6 mouse cellular contexts compared by ENCODE assay signal in genomic region chr16:95960689-95961088, GRCm38 (mm10). TPM values are rescaled to one million over a fixed set of nuclear protein-coding genes. Genes with fewer than 3 reads are reported as not detected.
A peak's percentile ranks its signal among the peaks of the same experiment; 100 is the strongest.
DNase-seq lines count a peak whose midpoint lies in the region; ATAC-seq and TF ChIP-seq lines count a peak whose summit lies in the region.
"Not testable (repeated sequence)": the region's sequence is repeated elsewhere in the genome, so short reads cannot be mapped to it uniquely, and the experiment has no call there.

No protein-coding gene starts in this region.

- not testable (repeated sequence) for TF ChIP-seq POLR2A in ES-Bruce4 (IDR thresholded peaks at IDR 0.05; ENCODE audit: insufficient read depth, low read length)

- not testable (repeated sequence) for H3K4me1 ChIP-seq in ES-Bruce4 (ENCODE audit: control insufficient read depth, insufficient read depth, low read length); intestine, embryonic 16.5 days (ENCODE audit: control insufficient read depth, insufficient read depth, low read length); stomach, postnatal 0 days (replicated peaks; ENCODE audit: control insufficient read depth, insufficient read depth)

- H3K4me2 ChIP-seq in intestine, embryonic 16.5 days (ENCODE audit: low read depth, low read length); stomach, postnatal 0 days (replicated peaks; ENCODE audit: low read depth): not testable (repeated sequence)

- peak; percentile 33 for DNase-seq in ES-CJ7 (ENCODE audit: low read depth, low spot score)
- DNase-seq in R1 (ENCODE audit: low read depth, low spot score): peak; percentile 38
- peak; percentile 64 for DNase-seq in ZHBTc4 (ENCODE audit: low read depth, low spot score)
- not testable (repeated sequence) for DNase-seq in stomach, postnatal 0 days (ENCODE audit: low spot score)

- not testable (repeated sequence) for TF ChIP-seq CTCF in ES-Bruce4 (IDR thresholded peaks at IDR 0.05; ENCODE audit: low read depth, low read length); stomach, postnatal 0 days (IDR thresholded peaks at IDR 0.05; ENCODE audit: low read depth)

- 90% methylated on average over 2 of the region's 2 CpGs for whole genome bisulfite sequencing in intestine, embryonic 16.5 days
- WGBS in stomach, postnatal 0 days: 86% methylated on average over 2 of the region's 2 CpGs

- peak overlapping the region; percentile 75; the same call in 1 of the 2 replicates for H3K27ac ChIP-seq in ES-Bruce4 (ENCODE audit: insufficient read depth, low read length)
- not testable (repeated sequence) for H3K27ac ChIP-seq in intestine, embryonic 16.5 days (ENCODE audit: low read length); stomach, postnatal 0 days (replicated peaks)

- not testable (repeated sequence) for H3K4me3 ChIP-seq in ES-Bruce4 (ENCODE audit: low read depth, low read length); intestine, embryonic 16.5 days (ENCODE audit: low read length); stomach, postnatal 0 days (ENCODE audit: low read depth, low read length)

- H3K9me3 ChIP-seq in ES-Bruce4 (replicated peaks; ENCODE audit: control insufficient read depth, insufficient read depth, low read length, poor library complexity, severe bottlenecking); intestine, embryonic 16.5 days (ENCODE audit: control insufficient read depth, low read length); stomach, postnatal 0 days (ENCODE audit: control insufficient read depth, low read length): not testable (repeated sequence)

- not testable (repeated sequence) for TF ChIP-seq EP300 in ES-Bruce4 (IDR thresholded peaks at IDR 0.05; ENCODE audit: insufficient read depth, low read depth, low read length); stomach, postnatal 0 days (optimal IDR thresholded peaks at IDR 0.05)

- peak; percentile 47; the same call in 1 of the 2 replicates for ATAC-seq in intestine, embryonic 16.5 days
- peak; percentile 64; the same call in 1 of the 2 replicates for ATAC-seq in stomach, postnatal 0 days (ENCODE audit: low FRiP score, low TSS enrichment)

- H3K9ac ChIP-seq in ES-Bruce4 (ENCODE audit: low read depth, poor library complexity, severe bottlenecking); intestine, embryonic 16.5 days (ENCODE audit: low read depth, low read length); stomach, postnatal 0 days (ENCODE audit: low read length): not testable (repeated sequence)

- H3K27me3 ChIP-seq in ES-Bruce4 (ENCODE audit: control insufficient read depth, insufficient read depth, low read length, poor library complexity, severe bottlenecking); intestine, embryonic 16.5 days (replicated peaks; ENCODE audit: control insufficient read depth, insufficient read depth, low read length); stomach, postnatal 0 days (ENCODE audit: control insufficient read depth, insufficient read depth, low read length): not testable (repeated sequence)

- H3K36me3 ChIP-seq in ES-Bruce4 (ENCODE audit: control insufficient read depth, insufficient read depth, low read length, poor library complexity, severe bottlenecking); intestine, embryonic 16.5 days (ENCODE audit: control insufficient read depth, insufficient read depth, low read length); stomach, postnatal 0 days (ENCODE audit: control insufficient read depth, insufficient read depth, low read length): not testable (repeated sequence)

RNA-seq across cellular contexts. Expression of gene Psmg1, which starts 30.1 kb away (rescaled TPM):
- polyA plus RNA-seq in ES-Bruce4 (2011; ENCODE audit: insufficient read depth, insufficient read length, low read depth, missing spikeins): 94.9 and 97.2 TPM in 2 replicates
- 70.8 and 76.0 TPM in 2 replicates for polyA plus RNA-seq in intestine, embryonic 16.5 days (2015; fragmentation: Nextera tagmentation; extraction: Ambion mirVana)
- 48.7 and 50.1 TPM in 2 replicates for polyA plus RNA-seq in stomach, postnatal 0 days (2015; fragmentation: Nextera tagmentation; extraction: Ambion mirVana)
